In the genomic region with DNA sequence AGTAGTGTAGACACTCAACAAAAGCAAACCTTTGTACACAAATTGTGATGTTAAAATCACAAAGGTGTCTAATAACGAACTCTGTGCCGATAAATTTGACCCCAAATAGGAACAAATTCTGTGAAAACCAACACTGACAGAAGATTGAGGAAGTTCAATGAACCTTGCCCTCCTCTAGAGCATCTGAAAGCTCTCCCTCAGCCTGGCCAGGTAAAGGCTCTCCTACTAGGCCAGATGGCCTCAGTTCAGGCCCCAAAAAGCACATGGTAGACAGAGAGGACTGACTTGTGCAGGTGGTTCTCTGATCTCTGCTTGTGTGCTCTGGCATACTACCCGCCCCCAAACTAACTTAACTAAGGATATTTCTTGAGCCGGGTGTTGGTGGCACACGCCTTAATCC, we compare ENCODE assay signal across 23 mouse cellular contexts. TPM values are rescaled to one million over a fixed set of nuclear protein-coding genes. Genes with fewer than 3 reads are reported as not detected.
DNase-seq lines count a peak whose midpoint lies in the region; ATAC-seq and TF ChIP-seq lines count a peak whose summit lies in the region.
"Had no signal": no experiment of that assay in that cellular context is flagged by ENCODE, and none has a peak within 500 bp of the region (broad histone marks: within the 10 kb centered on the region; RNA-seq: fewer than 3 reads in every experiment).

No protein-coding gene starts in this region.

- 0 out of 2 replicates have a peak, but pooled peaks have one; percentile 36 for ATAC-seq in neutrophil, adult 5-6 weeks (ENCODE audit: extremely low read depth, insufficient number of reproducible peaks, low FRiP score, poor library complexity, severe bottlenecking)
- ATAC-seq: activated CD4-positive, CD25-positive, alpha-beta regulatory T cell, adult 4 months; CD4-positive, CD25-positive, alpha-beta regulatory T cell, adult 4 months; Patski had no signal

- DNase-seq in A20 (ENCODE audit: low read depth, low spot score) = peak; percentile 79
- peak; percentile 26 to 28 for DNase-seq in B cell, adult 2 months
- DNase-seq in splenic B cell, adult 2 months (ENCODE audit: low read depth, low spot score) = peak; percentile 53
- DNase-seq in gastrocnemius, postnatal 4 days (ENCODE audit: low spot score in 2 of 2) = no peak
- DNase-seq in testis, postnatal 10 days (ENCODE audit: low spot score) = no peak
- DNase-seq in cerebellum, adult 2 months = no peak
- DNase-seq in frontal cortex, adult 2 months (ENCODE audit: extremely low spot score in 1 of 2, low spot score in 1 of 2) = no peak
- DNase-seq: adrenal gland, adult 2 months; adrenal gland, adult 8-10 months; adrenal gland, postnatal 10 days; adrenal gland, postnatal 14 days; adrenal gland, postnatal 25 days; adrenal gland, postnatal 36 days; cerebellum, adult 11 months; cerebellum, adult 11-12 months; cerebellum, adult 18-20 months; cerebellum, adult 8-10 months had no signal

- 96% methylated on average over 5 of the region's 5 CpGs for WGBS in cerebellum, adult 2 months

- no peak for TF ChIP-seq POLR2A in cerebellum, adult 2 months (IDR thresholded peaks at IDR 0.05; ENCODE audit: borderline replicate concordance, insufficient read depth, low read length)

- H3K4me1 ChIP-seq in cerebellum, adult 2 months (ENCODE audit: control insufficient read depth, insufficient read depth, low read length) = no peaks in the 10 kb centered on the region

- H3K27me3 ChIP-seq in splenic B cell, adult 2 months (ENCODE audit: control insufficient read depth, insufficient read depth, low read length, poor library complexity, severe bottlenecking) = no peaks in the 10 kb centered on the region
- no peaks in the 10 kb centered on the region for H3K27me3 ChIP-seq in cerebellum, adult 2 months (ENCODE audit: control insufficient read depth, insufficient read depth, low read length)
- H3K27me3 ChIP-seq: CH12.LX, Patski had no signal

- TF ChIP-seq CTCF in cerebellum, adult 2 months (IDR thresholded peaks at IDR 0.05; ENCODE audit: borderline replicate concordance, insufficient read depth, low read depth, low read length) = no peak

- H3K27ac ChIP-seq in cerebellum, adult 2 months (ENCODE audit: insufficient read depth, low read length) = no peak overlapping the region

- no peaks in the 10 kb centered on the region for H3K36me3 ChIP-seq in splenic B cell, adult 2 months (ENCODE audit: control insufficient read depth, insufficient read depth, low read length, poor library complexity, severe bottlenecking)
- H3K36me3 ChIP-seq: G1E had no signal

- H3K4me3 ChIP-seq in cerebellum, adult 2 months (replicated peaks; ENCODE audit: insufficient read depth, low read depth, low read length) = no peak overlapping the region

RNA-seq across cellular contexts. Expression of a gene that starts 36.1 kb away (rescaled TPM):
- 114 and 133 TPM in 2 replicates for total RNA-seq in neutrophil, adult 5-6 weeks (2017)
- total RNA-seq in gastrocnemius, postnatal 4 days (2021) = 10 to 100 TPM; 57.7 to 64.9 TPM
- polyA plus RNA-seq in cerebellum, adult 2 months (2012; rRNA removed) = 112 and 113 TPM in 2 replicates
- 98.9 and 101 TPM in 2 replicates for polyA plus RNA-seq in frontal cortex, adult 2 months (2012; rRNA removed)

RNA-seq across cellular contexts. Expression of a gene that starts 58.4 kb away (rescaled TPM):
- total RNA-seq in neutrophil, adult 5-6 weeks (2017) = 12.8 and 21.7 TPM in 2 replicates
- 10 to 100 TPM; 11.1 to 14.0 TPM for total RNA-seq in gastrocnemius, postnatal 4 days (2021)
- polyA plus RNA-seq in cerebellum, adult 2 months (2012; rRNA removed) = 12.7 and 14.5 TPM in 2 replicates
- 14.3 and 15.9 TPM in 2 replicates for polyA plus RNA-seq in frontal cortex, adult 2 months (2012; rRNA removed)

Comparison
In these comparisons a context has a peak if more than half of its experiments do, and no peak if none do; other contexts are left out.
1. DNase-seq: peak in A20 (single experiment), B cell, adult 2 months (2 of 2) and splenic B cell, adult 2 months (single experiment); none in gastrocnemius, postnatal 4 days (0 of 2), testis, postnatal 10 days (single experiment), cerebellum, adult 2 months (0 of 2) and frontal cortex, adult 2 months (0 of 2).